Mouse (Mus musculus) MEL (cell line): Measurements from ENCODE around the gene Foxc2. TPM values are rescaled to one million over a fixed set of nuclear protein-coding genes. Genes with fewer than 3 reads are reported as not detected.

Experiments
- DNase-seq: peaks from one replicate; pipeline ENCODE4 v3.0.0; 2011; ENCODE audit warnings: low read depth, low spot score
- H3K27ac ChIP-seq: 2 replicates; pipeline ENCODE4 v1.5.1; 2012; ENCODE audit warnings: low read depth, mild to moderate bottlenecking, control low read depth, low read length, moderate library complexity; ENCODE audit not compliant: control insufficient read depth
- H3K27me3 ChIP-seq, 2 experiments: fragments of 150-350 bp in 1 of 2; sonication (generic) in 1 of 2; 2 replicates each; pipeline ENCODE4 v1.6.1; 2012; ENCODE audit warnings: low read length in 2 of 2, mild to moderate bottlenecking in 2 of 2, improper control_type of control experiment in 1 of 2, moderate library complexity in 1 of 2; ENCODE audit not compliant: insufficient read depth in 2 of 2, control insufficient read depth in 1 of 2
- H3K36me3 ChIP-seq, 2 experiments: 2 replicates each; pipeline ENCODE4 v1.6.1; 2012 to 2014; ENCODE audit warnings: low read length in 2 of 2, improper control_type of control experiment in 1 of 2, inconsistent platforms in 1 of 2, mild to moderate bottlenecking in 1 of 2; ENCODE audit not compliant: insufficient read depth in 2 of 2, control insufficient read depth in 1 of 2
- H3K4me1 ChIP-seq, 2 experiments: fragments of 150-350 bp in 1 of 2; sonication (generic) in 1 of 2; 2 replicates each; pipeline ENCODE4 v1.6.1; 2012; ENCODE audit warnings: low read length in 2 of 2, improper control_type of control experiment in 1 of 2, mild to moderate bottlenecking in 1 of 2; ENCODE audit not compliant: insufficient read depth in 2 of 2, control insufficient read depth in 1 of 2
- H3K4me3 ChIP-seq, 2 experiments: fragments of 150-350 bp in 1 of 2; sonication (generic) in 1 of 2; 2 replicates each; pipeline ENCODE4 v1.5.1; 2012; ENCODE audit warnings: low read depth in 2 of 2, low read length in 2 of 2, mild to moderate bottlenecking in 2 of 2, moderate library complexity in 2 of 2, control low read depth in 1 of 2, improper control_type of control experiment in 1 of 2; ENCODE audit not compliant: control insufficient read depth in 1 of 2, insufficient read depth in 1 of 2
- H3K79me2 ChIP-seq: 2 replicates; pipeline ENCODE4 v1.6.1; 2012; ENCODE audit warnings: mild to moderate bottlenecking, low read length, moderate library complexity; ENCODE audit not compliant: control insufficient read depth, poor library complexity, insufficient read depth
- H3K9ac ChIP-seq: 2 replicates; pipeline ENCODE4 v1.6.1; 2012; ENCODE audit warnings: low read depth, mild to moderate bottlenecking, control low read depth, low read length, moderate library complexity; ENCODE audit not compliant: control insufficient read depth, poor library complexity, severe bottlenecking
- H3K9me3 ChIP-seq: fragments of 150-350 bp; sonication (generic); replicated peaks from 2 replicates; pipeline ENCODE4 v1.6.1; 2012; ENCODE audit warnings: mild to moderate bottlenecking, low read length, improper control_type of control experiment, moderate library complexity; ENCODE audit not compliant: insufficient read depth
- CHD1 ChIP-seq: IDR thresholded peaks from 2 replicates; pipeline ENCODE4 v1.6.1; 2012; ENCODE audit warnings: low read depth, mild to moderate bottlenecking, inconsistent platforms, low read length, improper control_type of control experiment
- ELF1 ChIP-seq: IDR thresholded peaks from 2 replicates; pipeline ENCODE4 v1.6.1; 2014; ENCODE audit warnings: low read depth, mild to moderate bottlenecking, inconsistent platforms, low read length, improper control_type of control experiment, moderate library complexity
- ETS1 ChIP-seq: IDR thresholded peaks from 2 replicates; pipeline ENCODE4 v1.6.1; 2012; ENCODE audit warnings: low read depth, mild to moderate bottlenecking, inconsistent platforms, low read length, improper control_type of control experiment, moderate library complexity
- GATA1 ChIP-seq: IDR thresholded peaks from 2 replicates; pipeline ENCODE4 v1.6.1; 2011; ENCODE audit warnings: low read depth, low read length, improper control_type of control experiment
- MAFK ChIP-seq: IDR thresholded peaks from 2 replicates; pipeline ENCODE4 v1.6.1; 2011; ENCODE audit warnings: low read depth, mild to moderate bottlenecking, low read length, improper control_type of control experiment, borderline replicate concordance
- MAX ChIP-seq: IDR thresholded peaks from 2 replicates; pipeline ENCODE4 v1.6.1; 2011; ENCODE audit warnings: low read length, improper control_type of control experiment
- MAZ ChIP-seq: IDR thresholded peaks from 2 replicates; pipeline ENCODE4 v1.6.1; 2012; ENCODE audit warnings: low read depth, mild to moderate bottlenecking, inconsistent platforms, low read length, improper control_type of control experiment
- MYB ChIP-seq: IDR thresholded peaks from 2 replicates; pipeline ENCODE4 v1.6.1; 2011; ENCODE audit warnings: mild to moderate bottlenecking, low read depth, low read length, improper control_type of control experiment
- NELFE ChIP-seq: IDR thresholded peaks from 2 replicates; pipeline ENCODE4 v1.6.1; 2011; ENCODE audit warnings: low read depth, low read length, improper control_type of control experiment
- POLR2A ChIP-seq, 2 experiments: IDR thresholded peaks; 2 replicates each; pipeline ENCODE4 v1.6.1; 2011 to 2012; ENCODE audit warnings: low read length in 2 of 2, mild to moderate bottlenecking in 2 of 2, control low read depth in 1 of 2, improper control_type of control experiment in 1 of 2, low read depth in 1 of 2, moderate library complexity in 1 of 2; ENCODE audit not compliant: control insufficient read depth in 1 of 2, insufficient read depth in 1 of 2, poor library complexity in 1 of 2
- POLR2AphosphoS2 ChIP-seq: IDR thresholded peaks from 2 replicates; pipeline ENCODE4 v1.6.1; 2011; ENCODE audit warnings: low read length, improper control_type of control experiment
- RCOR1 ChIP-seq: IDR thresholded peaks from 2 replicates; pipeline ENCODE4 v1.6.1; 2012; ENCODE audit warnings: low read depth, mild to moderate bottlenecking, inconsistent platforms, low read length, improper control_type of control experiment
- SMC3 ChIP-seq: IDR thresholded peaks from 2 replicates; pipeline ENCODE4 v1.6.1; 2011; ENCODE audit warnings: low read depth, low read length, improper control_type of control experiment
- TAL1 ChIP-seq: IDR thresholded peaks from 2 replicates; pipeline ENCODE4 v1.6.1; 2012; ENCODE audit warnings: mild to moderate bottlenecking, inconsistent platforms, low read length, moderate library complexity, mixed read lengths
- TBP ChIP-seq: IDR thresholded peaks from 2 replicates; pipeline ENCODE4 v1.8.0; 2011; ENCODE audit warnings: low read depth, low read length, improper control_type of control experiment
- TCF12 ChIP-seq: IDR thresholded peaks from 2 replicates; pipeline ENCODE4 v1.6.1; 2014; ENCODE audit warnings: low read depth, mild to moderate bottlenecking, inconsistent platforms, low read length, improper control_type of control experiment, moderate library complexity
- USF1 ChIP-seq: IDR thresholded peaks from 2 replicates; pipeline ENCODE4 v1.6.1; 2014; ENCODE audit warnings: low read depth, mild to moderate bottlenecking, inconsistent platforms, low read length, improper control_type of control experiment, moderate library complexity
- USF2 ChIP-seq, 2 experiments: IDR thresholded peaks; 2 replicates each; pipeline ENCODE4 v1.6.1; 2011 to 2012; ENCODE audit warnings: improper control_type of control experiment in 2 of 2, low read length in 2 of 2, borderline replicate concordance in 1 of 2, inconsistent platforms in 1 of 2, low read depth in 1 of 2, mild to moderate bottlenecking in 1 of 2; ENCODE audit not compliant: insufficient read depth in 1 of 2
- ZC3H11A ChIP-seq: IDR thresholded peaks from 2 replicates; pipeline ENCODE4 v1.6.1; 2012; ENCODE audit warnings: low read depth, mild to moderate bottlenecking, inconsistent platforms, low read length, improper control_type of control experiment
- ZNF384 ChIP-seq: IDR thresholded peaks from 2 replicates; pipeline ENCODE4 v1.6.1; 2012; ENCODE audit warnings: low read depth, mild to moderate bottlenecking, inconsistent platforms, low read length, improper control_type of control experiment
- polyA plus RNA-seq, 2 experiments: library from polyadenylated mRNA; stranded (reverse) in 1 of 2; unstranded in 1 of 2; fragments of >175 nt in 1 of 2; fragments of >200 nt in 1 of 2; gene quantifications; 2 replicates each; pipeline versions ENCODE4 v1.2.1 to v1.2.4; 2012; ENCODE audit warnings: low replicate concordance in 2 of 2, low read depth in 1 of 2; ENCODE audit not compliant: insufficient read length in 2 of 2, insufficient read depth in 1 of 2, missing spikeins in 1 of 2
- total RNA-seq: library from RNA; depleted of rRNA; stranded (reverse); fragments of 300-350 nt; gene quantifications from 2 replicates; pipeline ENCODE4 v1.2.3, GENCODE M21; 2012

The Foxc2 gene
- total and polyA plus RNA-seq, 3 experiments = 13.6 to 15.4 TPM; not detected in 1

DNA sequence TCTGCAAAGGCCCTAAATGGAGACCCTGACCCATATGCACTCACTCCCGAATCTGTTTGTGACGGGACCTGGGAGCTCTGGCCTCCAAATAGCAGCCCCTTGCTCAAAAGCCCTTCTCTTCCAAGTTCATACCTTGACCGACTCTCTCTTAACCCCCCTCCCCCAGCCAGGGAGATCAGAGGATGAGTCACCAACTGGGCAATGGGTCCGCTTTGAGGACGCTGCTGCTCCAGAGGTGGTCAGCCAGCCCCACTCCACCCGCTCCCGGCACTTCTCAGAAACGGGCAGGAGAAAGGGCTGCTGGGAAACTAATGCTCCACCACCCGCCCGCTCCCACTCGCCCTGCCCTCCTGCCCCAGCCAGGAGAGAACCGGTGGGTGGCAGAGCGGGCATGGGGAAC lies 40.0 kb upstream of the Foxc2 start:
- Histone ChIP-seq H3K27me3 (no peaks in the 10 kb centered on the region), H3K9me3 (no peaks in the 10 kb centered on the region)

DNA sequence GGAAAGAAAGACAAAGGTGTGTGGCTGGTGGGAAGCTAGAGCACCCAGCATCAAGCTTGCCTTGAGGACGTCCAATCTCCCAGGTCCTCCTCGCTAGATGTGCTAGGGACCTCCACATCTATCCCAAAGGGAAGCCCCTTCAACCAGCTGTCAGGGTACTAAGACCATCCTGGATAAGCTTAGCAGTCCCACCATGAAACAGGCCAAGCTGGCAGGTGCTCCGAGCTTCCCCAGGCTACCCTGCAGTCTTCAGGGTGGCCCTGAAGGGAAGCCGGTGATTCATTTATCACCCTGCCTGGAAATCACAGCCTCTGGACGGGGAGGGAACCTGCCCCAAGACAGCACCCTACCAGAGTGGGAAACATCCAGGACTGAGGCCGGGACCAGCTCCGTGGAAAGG lies 39.4 kb upstream of the Foxc2 start:
- Histone ChIP-seq H3K79me2 (no peaks in the 10 kb centered on the region), H3K9ac (no peak overlapping the region), H3K9me3 (no peaks in the 10 kb centered on the region), H3K36me3 (no peaks in the 10 kb centered on the region), H3K27ac (no peak overlapping the region), H3K4me3 (no peak overlapping the region), H3K4me1 (no peaks in the 10 kb centered on the region), H3K27me3 (no peaks in the 10 kb centered on the region)
- DNase-seq = no peak
- TF ChIP-seq MAFK (no peak), ETS1 (no peak), MYB (no peak), SMC3 (no peak), MAZ (no peak), TBP (no peak), GATA1 (no peak), ZNF384 (no peak), POLR2AphosphoS2 (no peak), CHD1 (no peak), TCF12 (no peak), ZC3H11A (no peak)

More for the DNA sequence above, 40.0 kb upstream of the Foxc2 start:
- H3K9ac ChIP-seq = no peak overlapping the region
- DNase-seq = no peak
- no peaks in the 10 kb centered on the region for H3K79me2 ChIP-seq
- no peak for TF ChIP-seq NELFE
- TF ChIP-seq MAX = no peak
- TF ChIP-seq TAL1 = no peak
- no peak for TF ChIP-seq USF1
- no peak for TF ChIP-seq USF2 (IDR thresholded peaks at IDR 0.05; ENCODE audit: borderline replicate concordance in 1 of 2, insufficient read depth in 1 of 2, low read depth in 1 of 2, low read length in 2 of 2)
- TF ChIP-seq POLR2A (IDR thresholded peaks at IDR 0.05; ENCODE audit: control insufficient read depth in 1 of 2, insufficient read depth in 1 of 2, low read depth in 1 of 2, low read length in 2 of 2, poor library complexity in 1 of 2) = no peak
- no peak for TF ChIP-seq RCOR1
- no peak for TF ChIP-seq MYB
- no peak for TF ChIP-seq ELF1
- TF ChIP-seq GATA1 = no peak
- no peaks in the 10 kb centered on the region for H3K36me3 ChIP-seq
- H3K27ac ChIP-seq = no peak overlapping the region
- H3K4me3 ChIP-seq = no peak overlapping the region
- H3K4me1 ChIP-seq = no peaks in the 10 kb centered on the region
